ENCODE assay signal across 14 mouse cellular contexts in the genomic region with DNA sequence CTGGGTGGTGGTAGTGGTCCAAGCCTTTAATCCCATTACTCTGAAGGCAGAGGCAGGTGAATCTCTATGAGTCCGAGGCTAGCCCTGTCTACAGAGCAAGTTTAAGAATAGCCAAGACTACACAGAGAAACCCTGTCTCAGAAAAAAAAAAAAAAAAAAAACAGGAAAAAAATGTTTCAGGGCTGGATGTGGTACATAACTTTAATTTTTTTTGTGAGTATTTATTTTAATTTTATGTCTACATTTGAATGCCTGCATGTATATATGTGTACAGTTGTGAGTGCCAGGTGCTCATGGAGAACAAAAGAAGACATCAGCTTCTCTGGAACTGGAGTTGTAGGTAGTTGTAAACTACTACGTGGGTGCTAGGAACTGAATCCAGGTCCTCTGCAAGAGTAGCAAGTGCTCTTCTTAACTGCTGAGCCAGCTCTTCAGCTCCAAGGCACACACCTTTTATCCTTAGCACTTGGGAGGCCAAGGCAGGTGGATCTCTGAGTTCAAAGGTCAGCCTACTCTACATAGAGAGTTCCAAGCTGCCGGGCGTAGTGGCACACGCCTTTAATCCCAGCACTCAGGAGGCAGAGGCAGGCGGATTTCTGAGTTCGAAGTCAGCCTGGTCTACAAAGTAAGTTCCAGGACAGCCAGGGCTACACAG.
"Had no signal": no experiment of that assay in that cellular context is flagged by ENCODE, and none has a peak within 500 bp of the region (broad histone marks: within the 10 kb centered on the region; RNA-seq: fewer than 3 reads in every experiment).

No protein-coding gene starts in this region.

- DNase-seq: lung, adult 2 months; lung, postnatal 14 days; lung, postnatal 36 days; right cerebral cortex, postnatal 14 days; thymus, adult 18-20 months; thymus, postnatal 14 days; thymus, postnatal 36 days had no signal

- H3K4me1 ChIP-seq: lung, embryonic 15.5 days; midbrain, embryonic 13.5 days; midbrain, embryonic 15.5 days had no signal

- ATAC-seq: lung, postnatal 0 days; midbrain, embryonic 13.5 days; midbrain, embryonic 15.5 days had no signal

- H3K36me3 ChIP-seq: lung, embryonic 15.5 days; midbrain, embryonic 13.5 days; midbrain, embryonic 15.5 days; neural tube, embryonic 12.5 days had no signal

- H3K27ac ChIP-seq: lung, embryonic 15.5 days; macrophage; midbrain, embryonic 13.5 days; midbrain, embryonic 15.5 days; neural tube, embryonic 12.5 days had no signal

- H3K4me3 ChIP-seq: lung, embryonic 15.5 days; megakaryocyte, embryonic 14.5 days; midbrain, embryonic 13.5 days; midbrain, embryonic 15.5 days; neural tube, embryonic 12.5 days had no signal

- H3K9ac ChIP-seq: lung, embryonic 15.5 days; midbrain, embryonic 13.5 days; midbrain, embryonic 15.5 days; neural tube, embryonic 12.5 days had no signal

- H3K27me3 ChIP-seq: lung, embryonic 15.5 days; midbrain, embryonic 13.5 days; midbrain, embryonic 15.5 days; neural tube, embryonic 12.5 days had no signal

- H3K9me3 ChIP-seq: lung, embryonic 15.5 days; megakaryocyte, embryonic 14.5 days; midbrain, embryonic 13.5 days; midbrain, embryonic 15.5 days; neural tube, embryonic 12.5 days had no signal
